Mouse (Mus musculus) spleen, adult 2 months (tissue): ENCODE measurements around the gene Capn7.

Experiments
- CTCF ChIP-seq: fragments of 200-500 bp; IDR thresholded peaks from 2 replicates; pipeline ENCODE4 v1.5.1; 2011; ENCODE audit warnings: mild to moderate bottlenecking, inconsistent platforms; ENCODE audit not compliant: insufficient read depth, insufficient read length, insufficient replicate concordance; ENCODE audit errors: extremely low read depth
- POLR2A ChIP-seq: fragments of 200-500 bp; IDR thresholded peaks from 2 replicates; pipeline ENCODE4 v1.6.1; 2011; ENCODE audit warnings: low read depth, low read length, inconsistent platforms

DNA sequence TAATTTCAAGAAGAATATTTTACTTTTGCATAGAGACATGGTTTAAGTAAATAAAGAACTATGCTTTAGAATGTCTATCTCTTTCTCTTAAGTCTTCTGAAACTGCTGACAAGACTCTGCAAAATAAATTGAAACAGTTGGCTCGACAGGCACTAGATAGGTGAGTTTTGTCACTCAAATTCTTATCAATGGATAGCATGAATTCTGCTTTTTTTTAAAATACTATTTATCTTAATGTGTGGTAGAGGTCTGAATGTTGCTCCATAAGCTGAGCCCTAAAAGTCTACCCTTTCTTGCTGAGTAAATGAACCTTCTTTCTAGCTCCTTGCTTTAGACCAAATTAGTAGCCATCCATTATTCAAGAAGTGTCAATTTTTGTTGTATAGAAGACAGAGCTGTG lies 8.9 kb downstream of the Capn7 start:
- TF ChIP-seq CTCF: no peak
- TF ChIP-seq POLR2A: no peak
